ENCODE assay signal across 9 mouse cellular contexts in genomic region chr2:172938761-172939638, GRCm38 (mm10). TPM values are rescaled to one million over a fixed set of nuclear protein-coding genes. Genes with fewer than 3 reads are reported as not detected.
DNase-seq lines count a peak whose midpoint lies in the region; ATAC-seq and TF ChIP-seq lines count a peak whose summit lies in the region.
"Had no signal": no experiment of that assay in that cellular context is flagged by ENCODE, and none has a peak within 500 bp of the region (broad histone marks: within the 10 kb centered on the region; RNA-seq: fewer than 3 reads in every experiment).

No protein-coding gene starts in this region.

- no peak for TF ChIP-seq CTCF in heart, adult 2 months (IDR thresholded peaks at IDR 0.05)
- TF ChIP-seq CTCF in bone marrow, adult 2 months (IDR thresholded peaks at IDR 0.05; ENCODE audit: control insufficient read depth, insufficient read depth, low read length), result no peak

- intact Hi-C loops in heart, adult 2 months (cut with DNase I), result no loop called here

- ATAC-seq in neural tube, embryonic 15.5 days (ENCODE audit: low FRiP score), result no peak

- WGBS in heart, adult 2 months, result 2% methylated on average over 57 of the region's 57 CpGs
- WGBS in bone marrow, adult 2 months, result 2% methylated on average over 57 of the region's 57 CpGs
- under 1% methylated on average over 57 of the region's 57 CpGs for WGBS in limb, embryonic 10.5 days
- WGBS in neural tube, embryonic 15.5 days, result under 1% methylated on average over 57 of the region's 57 CpGs

- H3K4me3 ChIP-seq in heart, adult 2 months, result peak overlapping the region; percentile 31
- peak overlapping the region; percentile 3 for H3K4me3 ChIP-seq in bone marrow, adult 2 months (replicated peaks; ENCODE audit: control insufficient read depth, low read depth, low read length)
- H3K4me3 ChIP-seq in limb, embryonic 10.5 days, result peak overlapping the region; percentile 72
- peak overlapping the region; percentile 45 for H3K4me3 ChIP-seq in neural tube, embryonic 15.5 days (replicated peaks)

- no peaks in the 10 kb centered on the region for H3K9me3 ChIP-seq in limb, embryonic 10.5 days (replicated peaks)
- H3K9me3 ChIP-seq in neural tube, embryonic 15.5 days (replicated peaks), result no peaks in the 10 kb centered on the region

- H3K79me2 ChIP-seq in heart, adult 2 months (replicated peaks; ENCODE audit: control insufficient read depth, insufficient read depth, low read length), result no peaks in the 10 kb centered on the region

- H3K9ac ChIP-seq in heart, adult 2 months (ENCODE audit: low read depth, low read length), result no peak overlapping the region
- peak overlapping the region; percentile 33 for H3K9ac ChIP-seq in neural tube, embryonic 15.5 days (replicated peaks)

- no peaks in the 10 kb centered on the region for H3K4me1 ChIP-seq in heart, adult 2 months (ENCODE audit: control insufficient read depth, insufficient read depth, low read length)
- H3K4me1 ChIP-seq in bone marrow, adult 2 months (ENCODE audit: control insufficient read depth, insufficient read depth, low read length), result no peaks in the 10 kb centered on the region
- peaks cover 91% of the 10 kb centered on the region for H3K4me1 ChIP-seq in limb, embryonic 10.5 days
- H3K4me1 ChIP-seq in neural tube, embryonic 15.5 days, result peaks cover 64% of the 10 kb centered on the region

- H3K27me3 ChIP-seq in heart, adult 2 months (ENCODE audit: control insufficient read depth, insufficient read depth, low read length), result peaks cover 8% of the 10 kb centered on the region
- H3K27me3 ChIP-seq in limb, embryonic 10.5 days (ENCODE audit: low read depth, poor library complexity, severe bottlenecking), result peaks cover 64% of the 10 kb centered on the region
- H3K27me3 ChIP-seq in neural tube, embryonic 15.5 days (replicated peaks), result peaks cover 84% of the 10 kb centered on the region
- H3K27me3 ChIP-seq: CH12.LX had no signal

- no peak for DNase-seq in heart, adult 2 months
- DNase-seq in heart, adult 9 months (ENCODE audit: low spot score in 2 of 2), result no peak
- DNase-seq in heart, postnatal 4 days, result peak; percentile 42
- peak; percentile 85 for DNase-seq in limb, embryonic 10.5 days (ENCODE audit: low spot score)
- DNase-seq in cerebellum, adult 9-10 months, result no peak
- no peak for DNase-seq in gastrocnemius, postnatal 4 days (ENCODE audit: low spot score in 2 of 2)

- H3K27ac ChIP-seq in heart, adult 2 months, result no peak overlapping the region
- H3K27ac ChIP-seq in bone marrow, adult 2 months (ENCODE audit: control insufficient read depth, insufficient read depth, low read depth, low read length, poor library complexity), result no peak overlapping the region
- peak overlapping the region; percentile 91 for H3K27ac ChIP-seq in limb, embryonic 10.5 days
- peak overlapping the region; percentile 23 for H3K27ac ChIP-seq in neural tube, embryonic 15.5 days (replicated peaks)

- TF ChIP-seq EP300 in heart, adult 2 months (IDR thresholded peaks at IDR 0.05; ENCODE audit: insufficient read depth, low read depth, low read length), result no peak

- H3K36me3 ChIP-seq in heart, adult 2 months (ENCODE audit: control insufficient read depth, insufficient read depth, low read length), result no peaks in the 10 kb centered on the region
- H3K36me3 ChIP-seq in limb, embryonic 10.5 days, result no peaks in the 10 kb centered on the region
- no peaks in the 10 kb centered on the region for H3K36me3 ChIP-seq in neural tube, embryonic 15.5 days

- no peak for TF ChIP-seq POLR2A in heart, adult 2 months (IDR thresholded peaks at IDR 0.05; ENCODE audit: insufficient read depth, low read depth, low read length)
- no peak for TF ChIP-seq POLR2A in bone marrow, adult 2 months (IDR thresholded peaks at IDR 0.05; ENCODE audit: borderline replicate concordance, control insufficient read depth, low read depth, low read length)

- peak overlapping the region; percentile 85 for H3K4me2 ChIP-seq in neural tube, embryonic 15.5 days

RNA-seq across cellular contexts. Expression of gene Bmp7, which starts 1.1 kb away (rescaled TPM):
- total RNA-seq in heart, adult 2 months (2021), result under 1 TPM; 0.86 to 0.94 TPM
- 1.4 and 2.1 TPM in 2 replicates for polyA plus RNA-seq in heart, adult 2 months (2012; rRNA removed)
- 0.55 TPM in 1 of 2 replicates, not detected in the other for polyA plus RNA-seq in bone marrow, adult 2 months (2011; ENCODE audit: insufficient read depth, insufficient read length, low replicate concordance, missing spikeins)
- 10 to 100 TPM; 16.1 to 20.1 TPM for total RNA-seq in heart, postnatal 4 days (2021)
- 31.3 and 39.5 TPM in 2 replicates for polyA plus RNA-seq in limb, embryonic 10.5 days (2016; fragmentation: Nextera tagmentation; extraction: Ambion mirVana)
- polyA plus RNA-seq in neural tube, embryonic 15.5 days (2015; fragmentation: Nextera tagmentation; extraction: Ambion mirVana), result 13.4 and 13.7 TPM in 2 replicates
- 1 to 10 TPM; 3.7 to 3.8 TPM for total RNA-seq in gastrocnemius, postnatal 4 days (2021)

RNA-seq across cellular contexts. Expression of gene Spo11, which starts 38.5 kb away (rescaled TPM):
- not detected for total RNA-seq in heart, adult 2 months (2021)
- 0.14 TPM in 1 of 2 replicates, not detected in the other for polyA plus RNA-seq in heart, adult 2 months (2012; rRNA removed)
- polyA plus RNA-seq in bone marrow, adult 2 months (2011; ENCODE audit: insufficient read depth, insufficient read length, low replicate concordance, missing spikeins), result 0.70 TPM in 1 of 2 replicates, not detected in the other
- total RNA-seq in heart, postnatal 4 days (2021), result not detected
- 0.36 and 0.79 TPM in 2 replicates for polyA plus RNA-seq in limb, embryonic 10.5 days (2016; fragmentation: Nextera tagmentation; extraction: Ambion mirVana)
- polyA plus RNA-seq in neural tube, embryonic 15.5 days (2015; fragmentation: Nextera tagmentation; extraction: Ambion mirVana), result 0.44 and 1.1 TPM in 2 replicates
- not detected for total RNA-seq in gastrocnemius, postnatal 4 days (2021)

Comparison
In these comparisons a context has a peak if more than half of its experiments do, and no peak if none do; other contexts are left out.
1. DNase-seq: peak in heart, postnatal 4 days (single experiment) and limb, embryonic 10.5 days (single experiment); none in heart, adult 2 months (0 of 2), heart, adult 9 months (0 of 2), cerebellum, adult 9-10 months (single experiment) and gastrocnemius, postnatal 4 days (0 of 2).
2. H3K27ac ChIP-seq: peak in limb, embryonic 10.5 days (single experiment) and neural tube, embryonic 15.5 days (single experiment); none in heart, adult 2 months (single experiment) and bone marrow, adult 2 months (single experiment).
3. H3K4me3 ChIP-seq: peak in every context shown above with its lines; median percentile 72 in limb, embryonic 10.5 days; 45 in neural tube, embryonic 15.5 days; 31 in heart, adult 2 months; 3 in bone marrow, adult 2 months.